Mouse (Mus musculus) hindbrain, postnatal 0 days (tissue): Measurements from ENCODE around the gene Gm42688. TPM values are rescaled to one million over a fixed set of nuclear protein-coding genes. Genes with fewer than 3 reads are reported as not detected.

ENCODE experiments used
- ATAC-seq: fragments of 200-750 bp; cut with Nextera tagmentation; 2 replicates; pipeline ENCODE4 v1.8.0; 2017; ENCODE audit warnings: mild to moderate bottlenecking, moderate TSS enrichment, moderate library complexity
- DNase-seq: peaks from one replicate; pipeline ENCODE4 v3.0.0-alpha.2; 2015; ENCODE audit warnings: low spot score
- H3K27ac ChIP-seq: fragments of 300-500 bp; sonication (generic); 2 replicates; pipeline ENCODE4 v1.5.1; 2014; ENCODE audit warnings: mild to moderate bottlenecking
- H3K27me3 ChIP-seq: fragments of 300-500 bp; sonication (generic); 2 replicates; pipeline ENCODE4 v1.6.1; 2014; ENCODE audit warnings: low read length, mixed read lengths; ENCODE audit not compliant: insufficient read depth
- H3K36me3 ChIP-seq: fragments of 300-500 bp; sonication (generic); 2 replicates; pipeline ENCODE4 v1.6.1; 2014; ENCODE audit warnings: low read length, mixed read lengths; ENCODE audit not compliant: insufficient read depth
- H3K4me1 ChIP-seq: fragments of 300-500 bp; sonication (generic); 2 replicates; pipeline ENCODE4 v1.6.1; 2014; ENCODE audit warnings: antibody characterized with exemption, low read length, mixed read lengths; ENCODE audit not compliant: insufficient read depth
- H3K4me2 ChIP-seq: fragments of 300-500 bp; sonication (generic); 2 replicates; pipeline ENCODE4 v1.6.1; 2014; ENCODE audit warnings: low read depth, mild to moderate bottlenecking, low read length, moderate library complexity, mixed read lengths
- H3K4me3 ChIP-seq: fragments of 300-500 bp; sonication (generic); 2 replicates; pipeline ENCODE4 v1.5.1; 2014; ENCODE audit warnings: low read length
- H3K9ac ChIP-seq: fragments of 300-500 bp; sonication (generic); replicated peaks from 2 replicates; pipeline ENCODE4 v1.6.1; 2014; ENCODE audit warnings: mild to moderate bottlenecking, low read length, moderate library complexity, mixed read lengths
- H3K9me3 ChIP-seq: fragments of 300-500 bp; sonication (generic); 2 replicates; pipeline ENCODE4 v1.6.1; 2016; ENCODE audit warnings: low read length, mixed read lengths
- CTCF ChIP-seq: IDR thresholded peaks from 2 replicates; pipeline ENCODE4 v1.5.1; 2016; ENCODE audit warnings: antibody characterized with exemption, control low read depth, low read depth
- WGBS: fragments of 180-500 bp; shearing (Covaris S2); extraction: QIAGEN DNeasy Blood & Tissue Kit; methylation state at CpG from one replicate; pipeline ENCODE4 v1.1.7; 2014; 5-methylcytosine and 5-hydroxymethylcytosine counted together
- polyA plus RNA-seq: library from polyadenylated mRNA; unstranded; fragments of >200 nt; fragmentation: Nextera tagmentation; extraction: Ambion mirVana; gene quantifications from 2 replicates; pipeline ENCODE4 v1.2.1, GENCODE M21; 2015
- total RNA-seq: library from RNA; depleted of rRNA; stranded (reverse); fragments of >200 nt; gene quantifications from 2 replicates; pipeline ENCODE4 v1.2.3, GENCODE M21; 2014

Gm42688 gene
- total and polyA plus RNA-seq, 2 experiments from 2014 or later, result 3.7 to 4.3 TPM

- ATAC-seq (no peak), DNase-seq (no peak)
- Histone ChIP-seq H3K4me1 (no peaks in the 10 kb centered on the region), H3K4me2 (no peak overlapping the region), H3K4me3 (no peak overlapping the region), H3K9ac (no peak overlapping the region), H3K36me3 (no peaks in the 10 kb centered on the region), H3K27ac (no peak overlapping the region), H3K27me3 (no peaks in the 10 kb centered on the region), H3K9me3 (no peaks in the 10 kb centered on the region)
- WGBS, result 48% methylated on average over 6 of the region's 6 CpGs
- no peak for TF ChIP-seq CTCF
Measured at GRCm38 (mm10) chr6:83095968-83096367, 5.4 kb upstream of the Gm42688 start.

GRCm38 (mm10) chr6:83098411-83098810 lies 3.0 kb upstream of the Gm42688 start:
- DNase-seq (no peak), ATAC-seq (no peak)
- H3K4me1 ChIP-seq, result peaks cover 12% of the 10 kb centered on the region
- H3K27ac ChIP-seq, result no peak overlapping the region
- H3K4me3 ChIP-seq, result no peak overlapping the region
- no peaks in the 10 kb centered on the region for H3K27me3 ChIP-seq
- H3K9me3 ChIP-seq, result no peaks in the 10 kb centered on the region
- no peak overlapping the region for H3K9ac ChIP-seq
- no peak overlapping the region for H3K4me2 ChIP-seq
- no peaks in the 10 kb centered on the region for H3K36me3 ChIP-seq
- TF ChIP-seq CTCF, result no peak
- WGBS, result 74% methylated on average over 2 of the region's 2 CpGs

- peak; percentile 29; the same call in 1 of the 2 replicates for TF ChIP-seq CTCF
- no peaks in the 10 kb centered on the region for H3K9me3 ChIP-seq
- no peaks in the 10 kb centered on the region for H3K27me3 ChIP-seq
- peak overlapping the region; percentile 75 for H3K4me3 ChIP-seq
- peaks cover 3% of the 10 kb centered on the region; the same call in 1 of the 2 replicates for H3K36me3 ChIP-seq
- H3K4me1 ChIP-seq, result peaks cover 15% of the 10 kb centered on the region
- WGBS, result under 1% methylated on average over 63 of the region's 74 CpGs
- H3K4me2 ChIP-seq, result peak overlapping the region; percentile 90
- H3K9ac ChIP-seq, result peak overlapping the region; percentile 80
- ATAC-seq (peak; percentile 81), DNase-seq (peak; percentile 70)
- peak overlapping the region; percentile 91 for H3K27ac ChIP-seq
Measured at GRCm38 (mm10) chr6:83101688-83102556, 505 bp downstream of the Gm42688 start.

- Histone ChIP-seq H3K4me3 (peak overlapping the region; percentile 75), H3K36me3 (peaks cover 7% of the 10 kb centered on the region; the same call in 1 of the 2 replicates), H3K27ac (no peak overlapping the region), H3K9ac (peak overlapping the region; percentile 80; the same call in 1 of the 2 replicates), H3K27me3 (no peaks in the 10 kb centered on the region), H3K9me3 (no peaks in the 10 kb centered on the region), H3K4me2 (peak overlapping the region; percentile 90), H3K4me1 (peaks cover 19% of the 10 kb centered on the region)
- ATAC-seq (no peak), DNase-seq (no peak)
- no peak for TF ChIP-seq CTCF
- WGBS, result 49% methylated on average over 11 of the region's 11 CpGs
Measured at GRCm38 (mm10) chr6:83103130-83103650, 1.8 kb downstream of the Gm42688 start.

- DNase-seq, result no peak
Measured at GRCm38 (mm10) chr6:83104158-83104557, 2.7 kb downstream of the Gm42688 start.

GRCm38 (mm10) chr6:83107566-83108400 lies 6.4 kb downstream of the Gm42688 start:
- Histone ChIP-seq H3K4me2 (peak overlapping the region; percentile 96), H3K4me3 (no peak overlapping the region), H3K9ac (peak overlapping the region; percentile 78), H3K27me3 (no peaks in the 10 kb centered on the region), H3K27ac (peak overlapping the region; percentile 91; the same call in 1 of the 2 replicates), H3K4me1 (peaks cover 26% of the 10 kb centered on the region), H3K36me3 (peaks cover 7% of the 10 kb centered on the region; the same call in 1 of the 2 replicates), H3K9me3 (no peaks in the 10 kb centered on the region)
- TF ChIP-seq CTCF, result peak; percentile 83
- DNase-seq, result peak; percentile 82
- WGBS, result 33% methylated on average over 13 of the region's 13 CpGs
- ATAC-seq, result peak; percentile 41; the same call in 1 of the 2 replicates

More at GRCm38 (mm10) chr6:83104158-83104557, 2.7 kb downstream of the Gm42688 start:
- no peak for ATAC-seq
- H3K36me3 ChIP-seq, result peaks cover 7% of the 10 kb centered on the region; the same call in 1 of the 2 replicates
- peaks cover 23% of the 10 kb centered on the region for H3K4me1 ChIP-seq
- no peak overlapping the region for H3K4me3 ChIP-seq
- no peaks in the 10 kb centered on the region for H3K9me3 ChIP-seq
- no peaks in the 10 kb centered on the region for H3K27me3 ChIP-seq
- H3K9ac ChIP-seq, result no peak overlapping the region
- no peak overlapping the region for H3K27ac ChIP-seq
- no peak overlapping the region for H3K4me2 ChIP-seq
- whole genome bisulfite sequencing, result 45% methylated on average over 4 of the region's 4 CpGs
- no peak for TF ChIP-seq CTCF
